Mouse (Mus musculus) cortical plate, adult 2 months (tissue): Measurements from ENCODE around the gene Hoxd3.

Experiments used
- CTCF ChIP-seq: fragments of 200-500 bp; IDR thresholded peaks from 2 replicates; pipeline ENCODE4 v1.5.1; 2011; ENCODE audit warnings: mild to moderate bottlenecking, control low read depth, low read length; ENCODE audit not compliant: insufficient read depth; ENCODE audit errors: extremely low read depth
- POLR2A ChIP-seq: fragments of 200-500 bp; IDR thresholded peaks from 2 replicates; pipeline ENCODE4 v1.6.1; 2011; ENCODE audit warnings: mild to moderate bottlenecking, low read length, control low read depth; ENCODE audit not compliant: insufficient read depth; ENCODE audit errors: extremely low read depth

- TF ChIP-seq CTCF = no peak
- TF ChIP-seq POLR2A = no peak
Observed at GRCm38 (mm10) chr2:74703317-74703716, 8.4 kb upstream of the Hoxd3 start.
